Mouse (Mus musculus) common myeloid progenitor, adult 5-6 weeks (primary cell): ENCODE data around the gene Ttc29. TPM values are rescaled to one million over a fixed set of nuclear protein-coding genes. Genes with fewer than 3 reads are reported as not detected.

Experiments
- total RNA-seq: library from RNA; stranded (forward); fragments of 200-1000, 187-1606 nt; gene quantifications from 2 replicates; pipeline ENCODE4 v1.2.3, GENCODE M21; 2017

Gene Ttc29
- total RNA-seq, 1 experiment from 2014 or later: not detected

Other genes with a start within 250 kb of the Ttc29 start
- not detected in 2 replicates for gene Pou4f2, start 223.3 kb downstream of the Ttc29 start, total RNA-seq